Mouse (Mus musculus) adrenal gland, adult 18-20 months (tissue): ENCODE measurements around the gene Kcna10. TPM values are rescaled to one million over a fixed set of nuclear protein-coding genes. Genes with fewer than 3 reads are reported as not detected.

Experiments
- DNase-seq, 2 experiments: peaks; one replicate each; pipeline ENCODE4 v3.0.0; 2021 to 2022; ENCODE audit warnings: low spot score in 2 of 2
- long read RNA-seq, 2 experiments: library from polyadenylated mRNA; stranded (forward); transcript quantifications; one replicate each; pipeline ENCODE4 v2.0.0; 2021
- total RNA-seq, 2 experiments: library from RNA; stranded (reverse); gene quantifications; 1 replicate in 1 of 2; 2 replicates in 1 of 2; pipeline ENCODE4 v1.2.3; 2021

The Kcna10 gene
- total RNA-seq, result not detected
- long read RNA-seq, experiment 1, result 0 reads
- long read RNA-seq, experiment 2, result 0 reads

DNA sequence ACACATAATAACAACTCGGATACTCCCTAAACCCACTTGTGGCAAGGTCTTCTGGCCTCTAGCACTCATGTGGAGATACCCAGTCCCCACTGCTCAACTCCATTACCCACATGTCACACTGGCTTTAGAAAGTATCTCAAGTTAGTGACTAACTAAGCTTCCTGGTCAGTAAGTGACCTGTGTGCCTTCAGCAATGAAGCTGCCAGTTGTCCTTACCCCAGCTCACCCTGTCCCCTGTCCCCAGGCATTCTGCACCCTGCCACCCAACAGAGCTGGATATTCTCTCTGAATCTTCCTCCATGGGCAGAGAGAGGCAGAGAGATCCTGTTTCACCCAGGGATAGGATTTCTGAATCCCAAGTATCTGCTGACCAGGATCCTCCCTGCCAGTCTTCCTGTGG lies at the start of gene Kcna10:
TSS of gene Kcna10 (plus strand) at position 301 of the 400 bp plus-strand sequence.
- no peak for DNase-seq

DNA sequence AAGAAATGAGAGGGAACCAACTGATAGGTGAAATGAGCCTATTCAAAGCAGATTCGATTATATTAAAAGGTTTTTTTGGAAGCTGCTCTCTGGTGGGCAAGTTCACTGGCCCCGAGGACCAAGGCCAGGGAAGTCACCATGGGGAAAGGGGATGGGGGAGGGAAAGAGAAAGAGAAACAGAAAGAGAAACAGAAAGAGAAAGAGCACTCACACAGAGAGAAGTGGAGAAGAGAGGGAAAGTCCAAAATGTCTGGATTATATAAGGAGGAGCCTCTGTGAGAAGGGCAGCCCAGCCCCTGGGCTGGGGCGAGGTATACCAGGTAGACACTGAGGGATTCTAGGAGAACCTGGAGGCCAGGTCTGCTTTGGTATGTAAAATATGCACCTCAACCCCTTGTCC lies 48.4 kb upstream of the Kcna10 start:
- DNase-seq, result no peak

DNA sequence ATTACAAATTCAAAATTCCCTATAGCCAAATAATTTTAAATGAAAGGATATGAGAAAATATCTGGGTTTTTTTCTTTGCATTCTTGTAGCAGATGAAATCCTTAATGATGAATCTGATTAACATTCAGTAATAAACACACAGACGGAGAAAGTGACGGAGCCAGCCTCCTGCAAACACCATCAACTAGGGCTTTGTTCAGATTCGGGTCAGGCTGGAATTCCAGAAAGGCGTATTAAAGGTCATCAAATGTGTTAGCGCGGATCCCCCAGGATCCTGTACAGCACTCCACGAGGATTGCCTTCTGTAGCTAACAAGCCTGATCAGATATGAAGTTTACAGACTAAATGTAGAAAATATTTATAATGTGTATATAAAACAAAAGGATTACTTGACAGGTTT lies 35.7 kb upstream of the Kcna10 start:
- no peak for DNase-seq

DNA sequence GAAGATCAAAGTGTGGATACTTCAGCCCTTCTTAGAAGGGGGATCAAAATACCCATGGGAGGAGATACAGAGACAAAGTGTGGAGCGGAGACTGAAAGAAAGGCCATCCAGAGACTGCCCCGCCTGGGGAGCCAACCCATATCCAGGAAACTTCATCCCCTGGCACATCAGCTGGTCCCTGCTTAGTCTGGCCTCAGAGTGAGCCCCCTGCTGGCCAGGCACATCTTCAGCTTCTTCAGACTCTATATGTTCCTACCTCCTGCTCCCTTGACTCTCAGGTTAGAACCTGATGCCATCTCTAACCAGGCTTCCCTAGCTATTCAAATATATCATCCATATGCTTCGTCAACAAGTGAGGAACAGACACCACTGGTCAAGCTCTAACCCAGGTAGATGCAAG lies 33.9 kb upstream of the Kcna10 start:
- DNase-seq, result peak; percentile 35 to 41

DNA sequence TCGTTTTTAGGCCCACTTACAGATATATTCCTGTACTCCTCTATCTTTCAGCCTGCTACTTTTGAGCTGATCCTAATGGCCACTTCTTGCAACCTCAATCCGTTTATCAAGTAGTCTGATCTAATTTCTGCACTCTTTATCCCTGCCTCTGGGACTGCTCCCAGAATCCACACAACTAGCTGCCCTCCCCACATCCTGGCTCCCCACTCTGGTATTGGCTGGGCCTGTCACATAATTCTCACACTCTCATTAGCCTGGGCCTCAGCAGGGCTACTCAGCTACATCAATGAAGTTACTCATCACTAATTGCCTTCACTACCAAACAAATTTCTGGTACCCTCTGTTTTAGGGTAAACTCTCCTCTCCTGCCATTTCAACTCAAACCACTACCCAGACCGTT lies 32.4 kb upstream of the Kcna10 start:
- no peak for DNase-seq

DNA sequence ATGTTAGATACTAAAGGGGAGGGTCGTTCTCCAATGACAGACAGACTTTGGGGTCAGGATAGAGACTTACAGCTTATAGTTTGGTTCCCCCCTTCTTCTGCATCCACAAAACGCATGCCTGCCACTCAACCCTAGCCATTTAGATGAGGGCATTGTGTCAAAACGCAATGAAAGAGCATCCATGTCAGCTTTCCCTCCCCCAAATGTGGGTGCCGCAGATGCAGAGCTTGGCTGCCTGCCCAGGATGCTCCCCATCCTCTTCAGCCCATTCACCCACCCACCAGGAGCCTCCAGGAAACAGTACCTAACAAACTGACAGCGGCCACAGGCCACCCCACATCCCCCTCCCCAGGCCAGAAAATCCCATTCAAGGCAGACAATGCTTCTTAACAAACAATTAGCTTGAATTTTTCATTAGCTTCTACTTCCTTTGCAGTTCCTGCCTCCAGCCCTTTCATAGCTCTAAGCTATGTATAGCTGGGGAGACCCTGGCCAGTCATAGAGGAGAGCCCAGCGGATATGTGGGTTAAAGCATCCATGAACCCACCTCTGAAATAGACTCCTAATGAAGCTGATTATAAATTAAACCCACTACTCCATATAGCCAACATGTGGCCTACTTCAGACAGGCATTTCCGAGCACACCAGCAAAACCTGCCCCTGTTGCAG lies 31.9 kb upstream of the Kcna10 start:
- no peak for DNase-seq

DNA sequence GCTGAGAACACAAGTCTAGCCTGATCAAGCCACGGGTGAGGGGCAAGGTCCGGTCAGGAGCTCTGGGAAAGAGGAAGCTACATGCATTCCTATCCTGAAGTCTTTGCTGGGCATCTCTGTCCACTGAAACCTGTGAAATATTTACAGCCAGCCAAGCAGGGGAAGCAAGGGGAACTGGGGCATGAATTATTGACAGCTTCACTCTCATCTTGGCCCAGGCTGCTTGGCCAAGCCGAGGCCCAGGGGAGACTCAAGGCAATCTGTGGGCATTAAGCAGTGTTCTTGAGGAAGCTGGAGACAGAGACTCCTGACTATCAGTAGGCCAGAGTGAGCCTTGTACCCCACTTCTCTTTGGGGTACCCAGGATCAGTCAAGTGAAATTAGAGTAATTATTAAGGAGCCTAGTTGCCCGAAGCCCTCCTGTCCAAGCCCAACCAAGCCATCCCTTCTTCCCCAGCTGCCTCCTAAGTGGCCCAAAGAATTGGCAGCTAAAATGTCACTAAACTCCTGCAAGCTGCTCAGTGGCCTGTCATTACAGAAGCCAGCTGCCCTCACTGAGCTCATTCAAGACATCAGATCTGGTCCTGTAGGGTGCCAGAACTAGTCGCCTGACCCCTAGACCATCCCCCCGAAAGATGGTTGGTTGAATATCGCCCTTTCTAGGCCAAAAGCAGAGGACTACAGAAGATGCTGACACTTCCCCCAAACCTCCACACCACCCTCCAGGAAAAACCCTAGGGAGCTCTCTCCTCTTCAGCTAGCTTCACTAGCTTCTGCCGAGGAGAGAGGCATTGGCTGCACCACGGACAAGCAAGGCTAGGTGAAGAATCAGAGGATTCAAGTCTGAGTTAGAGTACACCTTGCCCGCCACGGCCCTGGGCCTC lies 28.8 kb upstream of the Kcna10 start:
- DNase-seq, result no peak

DNA sequence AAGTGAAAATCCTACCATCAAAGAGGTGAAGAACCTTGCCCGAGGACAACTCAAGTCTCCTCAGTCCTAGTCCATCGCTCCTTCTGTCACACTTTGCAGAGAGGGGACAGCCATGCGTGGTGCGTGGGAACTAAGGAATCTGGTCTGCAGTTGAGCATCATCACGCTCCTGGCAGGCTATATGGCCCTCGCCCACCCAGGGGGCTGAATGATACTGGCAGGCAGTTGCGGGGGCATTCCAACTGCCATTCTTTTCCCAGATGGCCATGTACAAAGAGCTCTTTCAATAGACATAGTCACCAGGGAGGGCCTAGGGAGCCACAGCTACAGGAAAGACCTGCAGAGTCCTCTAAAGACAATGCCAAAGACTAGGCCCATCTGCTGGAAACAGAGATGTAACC lies 24.0 kb upstream of the Kcna10 start:
- no peak for DNase-seq

DNA sequence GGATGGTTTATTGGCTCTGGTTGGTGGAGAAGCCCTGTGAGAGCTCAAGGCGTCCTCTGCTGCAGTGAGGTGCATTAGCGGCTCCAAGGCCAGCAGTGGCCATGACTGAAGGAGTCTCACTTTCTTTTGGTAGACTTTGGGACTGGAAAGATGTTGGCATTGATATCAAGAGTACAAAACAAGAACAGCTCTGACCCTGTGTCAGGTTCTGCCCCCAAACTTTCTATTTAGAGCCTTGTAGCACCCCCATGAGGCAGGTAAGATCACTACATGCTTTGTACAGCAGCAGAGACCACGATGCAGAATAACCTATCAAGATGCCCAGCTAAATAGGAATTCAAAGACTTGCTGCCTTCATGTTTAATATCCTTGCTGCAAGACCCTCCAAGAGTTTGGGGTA lies 23.4 kb upstream of the Kcna10 start:
- no peak for DNase-seq

DNA sequence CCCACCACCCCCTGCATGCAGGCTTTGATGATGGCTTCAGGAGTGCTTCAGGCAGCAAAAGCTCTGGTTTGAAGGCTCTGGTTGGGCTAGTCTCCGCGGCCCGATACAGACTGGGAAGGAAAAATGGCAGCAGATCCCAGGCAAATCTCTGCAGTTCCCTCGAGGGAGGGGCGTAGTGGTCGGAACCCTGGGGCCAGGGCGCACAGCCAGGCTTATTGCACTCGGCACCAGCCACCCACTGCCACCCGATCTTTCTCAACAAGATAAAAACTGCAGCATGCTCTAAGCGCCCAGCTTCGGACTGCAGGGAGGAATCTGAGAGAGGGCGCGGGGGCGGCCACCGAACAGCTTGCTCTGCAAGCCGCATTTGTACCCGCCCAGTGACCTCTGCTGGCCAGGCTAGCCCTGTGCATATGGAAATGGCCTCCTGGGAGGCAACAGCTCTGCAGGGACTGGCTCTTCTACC lies 23.0 kb upstream of the Kcna10 start:
- no peak for DNase-seq

DNA sequence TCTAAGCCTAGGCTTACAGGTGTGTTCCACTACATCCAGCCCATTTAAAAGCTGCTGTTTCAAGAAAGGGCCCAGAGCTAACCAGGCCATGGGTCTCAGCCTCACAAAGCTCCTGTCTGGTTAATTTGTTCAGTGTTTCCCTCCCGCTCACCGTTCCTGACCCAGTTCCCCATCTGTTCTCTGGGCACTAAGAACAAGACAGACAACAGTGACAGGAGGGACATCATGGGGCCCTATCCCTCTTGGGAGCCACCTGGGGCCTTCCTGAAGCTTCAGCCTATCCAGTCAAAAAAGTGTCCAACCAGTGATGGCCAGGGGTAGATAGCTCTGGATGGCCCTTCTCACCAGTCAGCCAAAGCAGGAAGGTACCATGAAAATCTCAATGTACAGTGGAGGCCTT lies 20.1 kb upstream of the Kcna10 start:
- no peak for DNase-seq

DNA sequence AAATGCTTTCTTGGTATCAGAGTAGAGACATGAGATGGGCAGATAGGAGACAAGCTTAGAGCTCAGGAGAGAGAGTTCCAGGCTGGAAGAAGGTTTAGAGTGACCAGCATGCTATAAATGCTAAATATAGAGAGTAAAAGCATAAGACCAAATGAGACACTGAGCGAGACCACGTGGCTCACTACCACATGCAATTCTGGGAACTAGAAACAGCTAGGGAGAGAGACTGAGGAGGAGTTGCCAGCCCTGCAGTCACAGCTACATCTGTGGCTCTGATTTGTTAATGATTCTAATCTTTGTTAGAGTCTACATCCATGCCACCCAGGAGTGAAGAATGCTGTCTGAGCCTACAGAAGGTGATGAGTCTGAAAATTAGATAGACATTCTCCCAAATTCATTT lies 13.3 kb upstream of the Kcna10 start:
- DNase-seq, result no peak

DNA sequence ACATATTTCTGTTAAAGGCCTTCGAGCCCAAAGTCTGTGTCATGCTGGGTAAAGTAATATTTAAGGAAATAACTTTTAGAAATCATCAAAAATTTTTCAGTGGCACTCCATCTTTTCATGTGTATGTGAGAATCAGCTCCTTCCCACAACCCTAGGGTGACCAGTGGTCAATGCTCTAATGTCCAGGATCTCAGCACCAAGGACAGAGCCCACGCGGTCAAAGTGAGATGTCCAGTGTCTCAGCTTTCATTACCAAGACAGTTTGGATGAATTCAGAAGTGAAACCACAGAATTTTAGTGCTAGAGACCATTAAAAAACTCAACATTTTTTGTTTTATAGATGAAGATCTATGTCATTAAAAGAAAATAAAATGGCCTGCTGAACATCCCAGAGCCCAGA lies 10.9 kb upstream of the Kcna10 start:
- no peak for DNase-seq

DNA sequence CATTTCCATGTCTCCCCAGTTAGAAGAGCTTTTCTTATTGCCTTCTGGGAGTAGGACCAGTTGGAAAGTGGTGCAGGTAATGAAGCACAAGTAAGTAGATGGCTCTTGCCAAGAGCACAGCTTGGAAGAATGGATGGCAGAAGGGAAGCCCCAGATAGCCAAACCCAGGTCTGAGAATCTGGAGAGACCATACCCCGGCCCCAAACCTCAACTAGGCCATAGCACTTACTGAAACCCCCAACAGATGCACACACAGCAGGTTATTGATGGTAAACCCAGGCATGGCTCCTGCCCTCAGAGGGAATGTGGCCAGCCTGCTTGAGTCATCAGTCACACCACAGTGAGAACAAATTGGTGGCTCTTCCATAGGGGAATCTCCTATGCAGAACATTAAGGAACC lies 10.3 kb upstream of the Kcna10 start:
- no peak for DNase-seq

DNA sequence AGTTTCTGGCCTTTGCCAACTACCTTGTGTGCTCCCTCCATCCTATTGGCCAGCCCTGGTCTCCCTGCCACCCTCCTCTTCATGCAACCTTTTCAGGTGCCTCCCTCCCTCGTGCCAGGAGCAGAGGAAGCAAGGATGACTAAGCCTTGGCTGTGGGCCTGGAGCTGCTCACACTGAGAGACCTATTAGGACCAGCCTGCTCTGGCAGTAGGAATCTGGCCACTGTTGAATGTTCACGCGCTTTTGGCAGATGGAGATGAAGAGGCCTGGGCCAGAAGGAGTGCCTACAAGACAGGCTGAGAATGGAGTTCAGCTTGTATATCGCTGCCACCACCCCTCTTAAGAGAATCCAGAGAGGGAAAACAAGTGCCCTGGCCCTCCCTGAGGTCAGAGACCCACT lies 7.4 kb upstream of the Kcna10 start:
- no peak for DNase-seq

DNA sequence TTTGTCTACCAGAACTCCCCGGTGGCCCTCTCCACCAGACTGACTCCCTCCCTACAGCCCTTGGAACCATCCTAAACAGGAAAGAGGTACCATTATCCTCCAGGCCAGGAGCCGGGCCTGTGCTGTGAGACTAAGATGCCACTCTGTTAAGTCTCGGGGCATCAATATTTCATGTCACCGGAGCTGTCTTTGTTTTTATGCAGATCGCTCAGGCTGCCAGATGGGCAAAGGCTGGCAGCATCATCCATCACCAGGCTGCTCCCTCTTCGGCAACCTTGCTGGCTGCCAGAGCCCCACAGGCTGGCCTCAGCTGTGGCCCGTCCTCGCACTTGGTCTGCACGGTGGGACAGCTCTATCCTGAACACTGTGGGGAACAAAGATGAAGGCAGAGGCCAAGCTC lies 6.4 kb upstream of the Kcna10 start:
- DNase-seq, result no peak

DNA sequence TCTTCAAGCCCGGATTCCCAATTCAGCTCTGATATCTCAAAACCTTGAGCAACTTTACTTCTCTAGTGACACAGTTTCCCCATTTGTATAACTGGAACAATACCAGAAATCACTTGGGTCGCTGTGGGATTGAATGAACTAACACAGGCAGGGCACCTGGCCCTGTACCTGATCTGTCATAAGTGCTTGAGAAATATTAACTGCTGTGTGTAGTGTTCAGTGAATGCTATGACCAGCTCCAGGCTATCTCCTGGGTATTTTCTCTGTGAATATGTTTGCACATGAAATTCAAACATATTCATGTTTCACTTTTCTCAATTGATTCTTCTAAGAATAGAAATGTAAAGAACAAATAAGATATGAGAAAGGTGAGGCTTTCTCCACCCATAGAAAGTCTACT lies 2.0 kb upstream of the Kcna10 start:
- DNase-seq, result no peak

DNA sequence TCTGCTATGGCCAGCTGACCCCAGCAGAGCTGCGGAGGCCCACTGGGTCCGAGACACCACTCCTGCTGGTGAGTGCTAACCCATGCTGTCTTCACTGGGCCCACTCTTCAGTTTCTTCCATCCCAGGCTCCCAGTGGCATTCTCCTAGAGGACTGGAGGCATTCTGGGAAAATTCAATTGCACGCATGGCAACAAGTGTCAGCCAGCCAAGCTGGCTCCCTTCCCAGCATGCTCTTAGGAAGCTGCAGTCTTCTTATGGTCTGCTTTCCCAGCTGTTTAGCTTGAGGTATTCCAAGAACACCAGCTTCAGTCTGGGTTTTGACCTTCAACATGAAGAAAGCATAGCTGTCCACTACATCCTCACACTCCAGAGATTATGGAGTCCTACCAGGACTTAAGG lies 322 bp downstream of the Kcna10 start:
- no peak for DNase-seq

DNA sequence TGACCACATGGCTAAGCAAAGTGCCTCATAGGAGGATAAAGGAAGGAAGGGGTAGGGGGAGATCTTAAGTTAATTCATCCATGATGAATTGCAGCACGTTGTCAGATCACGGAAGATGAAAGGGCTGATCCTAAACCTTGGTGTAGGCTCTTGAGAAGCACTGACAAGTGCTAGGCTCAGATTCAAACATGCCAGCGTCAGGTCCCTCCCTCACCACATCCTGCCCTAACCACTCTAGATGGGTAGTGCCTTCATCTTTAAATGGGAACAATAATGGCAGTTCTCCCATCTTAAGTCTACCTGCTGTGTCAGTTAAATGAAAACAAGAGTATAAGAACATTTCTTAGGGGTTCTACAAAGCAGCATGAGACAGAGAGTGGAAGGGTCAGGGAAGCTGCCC lies 2.7 kb downstream of the Kcna10 start:
- no peak for DNase-seq

DNA sequence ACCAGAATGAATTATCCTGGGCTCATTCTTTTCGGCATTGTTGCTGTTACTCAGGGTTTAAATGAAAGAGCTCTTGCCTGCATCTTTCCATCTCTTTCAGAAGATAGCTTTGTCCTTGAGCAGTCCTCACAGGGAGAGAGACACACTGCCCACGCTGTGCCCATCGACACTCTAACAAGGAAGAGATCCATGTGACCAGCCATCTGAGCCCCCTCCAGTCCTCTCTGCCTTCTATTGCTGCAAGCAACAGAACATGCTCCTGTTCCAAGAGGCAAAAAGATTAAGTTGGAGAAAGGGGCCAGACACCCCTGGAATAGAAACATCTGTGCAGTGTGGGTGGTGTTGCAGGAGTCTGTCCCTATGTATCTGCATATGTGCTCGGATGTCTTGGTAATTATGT lies 4.2 kb downstream of the Kcna10 start:
- DNase-seq, result no peak

DNA sequence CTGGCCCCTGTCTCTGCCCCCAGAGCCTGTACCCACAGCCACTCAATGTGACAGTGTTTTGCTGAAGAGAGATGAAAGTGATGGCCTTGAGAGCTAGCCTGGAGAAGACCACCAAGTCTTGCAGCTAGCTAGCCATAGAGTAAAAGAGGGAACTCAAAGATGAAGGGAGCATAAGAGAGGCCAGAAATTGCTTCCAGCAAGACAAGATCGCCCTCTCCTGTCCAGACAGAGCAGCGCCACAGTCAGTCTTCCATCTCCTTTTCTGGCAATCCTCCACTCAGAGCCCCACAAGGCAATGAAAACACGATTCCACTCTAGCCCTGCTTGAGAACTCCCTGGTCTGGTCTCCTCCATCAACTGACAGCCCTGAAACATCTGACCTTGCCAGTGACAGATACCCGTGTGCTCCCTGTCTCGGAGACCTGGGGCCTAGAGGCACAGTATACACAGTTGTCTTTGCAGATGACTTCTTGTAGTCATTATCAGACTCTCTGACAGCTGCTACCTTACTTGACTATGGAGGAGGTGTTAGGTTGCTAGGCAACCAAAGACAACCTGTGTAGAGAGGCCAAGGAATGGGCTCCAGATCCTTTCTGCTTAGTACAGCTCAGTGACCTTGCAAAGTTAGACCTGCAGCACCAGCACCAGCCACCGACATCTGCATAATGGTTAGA lies 5.5 kb downstream of the Kcna10 start:
- DNase-seq, result no peak
